Mouse (Mus musculus) forebrain, embryonic 15.5 days (tissue): ENCODE results near the gene Il6ra. TPM values are rescaled to one million over a fixed set of nuclear protein-coding genes. Genes with fewer than 3 reads are reported as not detected.

ENCODE experiments used
- ATAC-seq: fragments of 200-750 bp; cut with Nextera tagmentation; replicated peaks from 2 replicates; pipeline ENCODE4 v1.8.0; 2017; ENCODE audit warnings: mild to moderate bottlenecking, moderate TSS enrichment, moderate library complexity
- H3K27ac ChIP-seq: fragments of 300-500 bp; sonication (generic); replicated peaks from 2 replicates; pipeline ENCODE4 v1.5.1; 2015; ENCODE audit warnings: mild to moderate bottlenecking, inconsistent platforms
- H3K27me3 ChIP-seq: fragments of 300-500 bp; sonication (generic); 2 replicates; pipeline ENCODE4 v1.6.1; 2015; ENCODE audit warnings: inconsistent platforms
- H3K36me3 ChIP-seq: fragments of 300-500 bp; sonication (generic); 2 replicates; pipeline ENCODE4 v1.6.1; 2015; ENCODE audit warnings: mild to moderate bottlenecking, inconsistent platforms
- H3K4me1 ChIP-seq: fragments of 300-500 bp; sonication (generic); 2 replicates; pipeline ENCODE4 v1.6.1; 2015; ENCODE audit warnings: inconsistent platforms
- H3K4me2 ChIP-seq: fragments of 300-500 bp; sonication (generic); replicated peaks from 2 replicates; pipeline ENCODE4 v1.6.1; 2015; ENCODE audit warnings: mild to moderate bottlenecking, inconsistent platforms
- H3K4me3 ChIP-seq: fragments of 300-500 bp; sonication (generic); 2 replicates; pipeline ENCODE4 v1.5.1; 2015; ENCODE audit warnings: mild to moderate bottlenecking, inconsistent platforms
- H3K9ac ChIP-seq: fragments of 300-500 bp; sonication (generic); replicated peaks from 2 replicates; pipeline ENCODE4 v1.6.1; 2015; ENCODE audit warnings: mild to moderate bottlenecking, inconsistent platforms
- H3K9me3 ChIP-seq: fragments of 300-500 bp; sonication (generic); 2 replicates; pipeline ENCODE4 v1.6.1; 2016; ENCODE audit warnings: inconsistent platforms
- WGBS: fragments of 180-500 bp; shearing (Covaris S2); methylation state at CpG from one replicate; pipeline ENCODE4 v1.1.7; 2015; ENCODE audit warnings: mixed read lengths; 5-methylcytosine and 5-hydroxymethylcytosine counted together
- polyA plus RNA-seq: library from polyadenylated mRNA; unstranded; fragments of >200 nt; fragmentation: Nextera tagmentation; extraction: Ambion mirVana; gene quantifications from 2 replicates; pipeline ENCODE4 v1.2.1, GENCODE M21; 2015

Il6ra gene
- polyA plus RNA-seq, 1 experiment from 2014 or later = 0.73 TPM

DNA sequence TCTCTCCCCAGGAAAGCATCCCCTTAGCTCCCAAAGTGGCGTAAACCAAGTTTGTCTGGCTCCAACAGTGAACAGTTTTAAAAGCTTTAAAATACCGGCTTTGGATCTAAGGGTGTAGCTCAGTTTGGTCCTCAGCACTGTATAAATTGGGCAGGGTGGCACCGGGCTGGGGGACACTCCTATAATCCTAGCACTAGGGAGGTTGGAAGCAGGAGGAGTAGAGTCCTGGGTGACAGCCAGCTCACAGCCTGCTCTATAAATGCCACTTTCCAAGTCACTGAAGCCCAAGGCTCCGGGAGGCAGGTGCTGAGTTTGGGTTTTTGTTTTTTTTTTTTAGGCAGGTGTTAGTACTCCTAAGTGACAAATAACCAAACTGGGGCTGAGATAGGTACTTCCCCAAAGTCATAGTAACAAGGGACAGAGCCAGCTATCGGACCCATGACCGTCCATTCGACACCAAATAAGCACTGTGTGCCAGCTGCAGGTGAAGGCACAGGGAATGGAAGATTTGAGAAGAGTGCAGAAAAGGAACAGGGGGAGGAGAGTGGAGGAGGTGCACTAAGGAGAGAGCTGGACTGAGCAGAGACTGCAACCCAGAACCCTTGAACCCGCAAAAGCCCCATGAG lies 30.3 kb downstream of the Il6ra start:
- ATAC-seq = no peak
- Histone ChIP-seq H3K36me3 (no peaks in the 10 kb centered on the region), H3K9ac (no peak overlapping the region), H3K27me3 (no peaks in the 10 kb centered on the region), H3K27ac (no peak overlapping the region), H3K4me1 (no peaks in the 10 kb centered on the region), H3K9me3 (no peaks in the 10 kb centered on the region), H3K4me3 (no peak overlapping the region), H3K4me2 (no peak overlapping the region)
- 73% methylated on average over 8 of the region's 8 CpGs for WGBS

DNA sequence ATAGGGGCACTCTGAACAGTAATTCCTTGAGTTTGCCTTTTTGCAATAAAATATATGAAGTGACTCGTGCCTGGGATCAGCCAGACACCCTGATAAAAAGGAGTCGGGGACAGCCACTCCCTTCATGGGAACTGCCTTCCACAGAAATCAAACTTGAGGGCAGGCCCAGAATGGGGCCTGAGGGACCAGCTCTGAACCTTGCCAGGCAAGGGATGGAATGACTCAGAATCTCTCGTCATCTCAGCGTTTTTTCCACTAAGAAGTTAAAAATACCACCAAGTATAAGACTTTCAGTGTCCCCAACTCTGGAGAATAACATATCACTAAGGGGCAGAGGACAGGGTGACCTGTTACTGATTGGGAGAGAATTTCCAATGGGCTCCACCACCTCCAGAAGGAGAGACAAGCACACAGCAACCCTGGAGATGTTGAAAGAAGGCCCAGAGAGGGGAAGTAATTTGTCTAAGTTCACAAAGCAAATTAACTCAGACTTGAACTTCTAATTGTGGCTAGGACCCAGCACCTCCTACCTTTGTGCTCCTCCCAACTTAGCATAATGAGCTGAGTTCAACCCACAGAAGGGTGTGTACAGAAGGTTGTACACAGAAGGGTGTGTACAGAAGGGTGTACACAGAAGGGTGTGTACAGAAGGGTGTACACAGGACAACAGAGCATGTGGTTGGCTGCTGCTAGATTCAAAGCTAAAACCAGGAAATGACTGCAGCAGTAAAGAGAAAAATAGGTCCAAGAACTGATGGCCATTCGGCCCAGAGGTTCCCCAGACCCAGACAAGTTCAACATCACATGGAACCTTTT lies 32.8 kb downstream of the Il6ra start:
- Histone ChIP-seq H3K4me2 (no peak overlapping the region), H3K4me1 (no peaks in the 10 kb centered on the region), H3K9ac (no peak overlapping the region), H3K27me3 (no peaks in the 10 kb centered on the region), H3K9me3 (no peaks in the 10 kb centered on the region), H3K27ac (no peak overlapping the region), H3K36me3 (no peaks in the 10 kb centered on the region), H3K4me3 (no peak overlapping the region)
- 83% methylated on average over 5 of the region's 5 CpGs for WGBS
- ATAC-seq = no peak

DNA sequence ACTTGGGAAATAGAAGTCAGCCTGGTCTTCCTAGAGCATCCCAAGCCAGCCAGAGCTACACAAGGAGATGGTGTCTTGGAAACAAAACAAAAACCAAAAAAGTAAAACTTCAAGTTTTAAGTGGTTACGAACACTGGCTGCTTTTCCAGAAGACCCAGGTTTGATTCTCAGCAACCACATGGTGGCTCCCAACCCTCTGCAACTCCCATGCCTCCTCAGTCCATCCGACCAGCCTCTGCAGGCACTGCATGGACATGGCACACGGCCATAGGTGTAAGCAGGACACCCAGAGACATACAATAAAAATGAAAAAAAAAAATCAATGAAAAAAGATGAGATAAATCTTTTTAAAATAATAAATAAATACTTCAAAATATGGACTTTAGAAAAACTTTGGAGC lies 33.7 kb downstream of the Il6ra start:
- H3K36me3 ChIP-seq = no peaks in the 10 kb centered on the region
- H3K27me3 ChIP-seq = no peaks in the 10 kb centered on the region
- H3K4me3 ChIP-seq = no peak overlapping the region
- no peak overlapping the region for H3K4me2 ChIP-seq
- ATAC-seq = no peak
- no peak overlapping the region for H3K27ac ChIP-seq
- no peaks in the 10 kb centered on the region for H3K9me3 ChIP-seq
- H3K4me1 ChIP-seq = no peaks in the 10 kb centered on the region
- no peak overlapping the region for H3K9ac ChIP-seq
- 65% methylated on average over 3 of the region's 3 CpGs for WGBS

DNA sequence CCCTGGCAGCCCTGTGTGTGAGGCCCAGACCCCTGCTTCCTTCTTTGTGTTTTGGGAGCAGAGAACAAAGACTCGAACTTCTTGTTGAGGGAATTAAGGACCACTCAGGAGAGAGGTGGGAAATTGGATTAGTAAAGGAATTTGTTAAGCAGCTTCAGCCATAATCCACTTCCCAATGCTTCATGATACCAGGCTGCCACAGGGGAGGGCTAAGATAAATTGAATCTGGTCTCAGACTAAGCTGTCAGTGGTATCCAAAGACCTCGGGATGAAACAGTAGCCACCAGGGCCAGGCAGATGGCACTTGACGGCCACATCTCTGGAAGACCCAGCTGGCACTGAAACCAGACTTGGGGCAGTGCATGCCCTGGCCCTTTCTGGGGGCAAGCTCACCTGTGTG lies 34.5 kb downstream of the Il6ra start:
- Histone ChIP-seq H3K4me3 (no peak overlapping the region), H3K9ac (no peak overlapping the region), H3K4me2 (no peak overlapping the region), H3K27me3 (no peaks in the 10 kb centered on the region), H3K9me3 (no peaks in the 10 kb centered on the region), H3K27ac (no peak overlapping the region), H3K36me3 (no peaks in the 10 kb centered on the region), H3K4me1 (no peaks in the 10 kb centered on the region)
- ATAC-seq = no peak
- WGBS = 2% methylated on average over 3 of the region's 3 CpGs

DNA sequence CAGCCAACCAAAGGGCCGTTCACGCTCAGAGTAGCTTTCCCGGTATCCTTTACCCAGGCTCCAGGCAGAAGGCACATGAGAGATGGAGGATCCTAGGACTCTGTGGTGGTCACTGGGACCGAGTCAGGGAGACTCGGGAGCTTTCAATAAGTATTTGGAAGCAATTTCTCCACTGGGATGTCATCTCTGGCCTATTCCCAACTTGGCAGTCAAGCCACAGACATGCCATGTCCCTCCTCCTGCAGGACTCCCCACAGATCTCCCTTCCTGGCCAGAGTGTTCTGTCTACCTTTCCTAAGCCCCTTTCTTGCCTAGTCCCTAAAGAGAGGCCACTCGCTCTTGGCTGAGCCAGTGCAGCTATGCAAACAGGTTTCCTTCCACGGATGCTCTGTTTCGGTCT lies 35.9 kb downstream of the Il6ra start:
- Histone ChIP-seq H3K9me3 (no peaks in the 10 kb centered on the region), H3K4me1 (0 out of 2 replicates have a peak, but pooled peaks cover 5% of the 10 kb centered on the region), H3K4me2 (no peak overlapping the region), H3K9ac (no peak overlapping the region), H3K36me3 (no peaks in the 10 kb centered on the region), H3K27me3 (no peaks in the 10 kb centered on the region), H3K27ac (no peak overlapping the region), H3K4me3 (no peak overlapping the region)
- no peak for ATAC-seq
- 75% methylated on average over 8 of the region's 8 CpGs for WGBS

DNA sequence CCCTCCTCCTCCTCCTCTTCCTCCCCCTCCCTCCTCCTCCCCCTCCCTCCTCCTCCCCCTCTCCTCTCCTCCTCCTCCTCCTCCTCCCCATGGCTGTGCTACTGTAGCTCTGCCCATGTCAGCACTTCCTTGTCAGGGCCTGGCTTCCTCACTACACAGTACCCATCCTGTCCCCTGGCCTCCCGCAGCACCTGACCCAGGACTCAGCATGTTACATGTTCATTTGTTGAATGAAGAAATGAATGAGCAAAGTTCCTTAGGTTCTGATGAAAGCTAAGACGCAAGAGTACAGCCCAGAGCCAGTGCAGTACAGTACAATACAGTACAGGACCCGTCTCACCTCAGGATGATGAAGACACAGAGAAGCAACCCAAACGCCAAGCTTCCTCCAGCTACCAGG lies 36.5 kb downstream of the Il6ra start:
- Histone ChIP-seq H3K27ac (no peak overlapping the region), H3K27me3 (no peaks in the 10 kb centered on the region), H3K4me2 (no peak overlapping the region), H3K4me3 (no peak overlapping the region), H3K4me1 (0 out of 2 replicates have a peak, but pooled peaks cover 6% of the 10 kb centered on the region), H3K9me3 (no peaks in the 10 kb centered on the region), H3K9ac (no peak overlapping the region), H3K36me3 (no peaks in the 10 kb centered on the region)
- ATAC-seq = no peak
- WGBS = 74% methylated on average over 4 of the region's 4 CpGs

DNA sequence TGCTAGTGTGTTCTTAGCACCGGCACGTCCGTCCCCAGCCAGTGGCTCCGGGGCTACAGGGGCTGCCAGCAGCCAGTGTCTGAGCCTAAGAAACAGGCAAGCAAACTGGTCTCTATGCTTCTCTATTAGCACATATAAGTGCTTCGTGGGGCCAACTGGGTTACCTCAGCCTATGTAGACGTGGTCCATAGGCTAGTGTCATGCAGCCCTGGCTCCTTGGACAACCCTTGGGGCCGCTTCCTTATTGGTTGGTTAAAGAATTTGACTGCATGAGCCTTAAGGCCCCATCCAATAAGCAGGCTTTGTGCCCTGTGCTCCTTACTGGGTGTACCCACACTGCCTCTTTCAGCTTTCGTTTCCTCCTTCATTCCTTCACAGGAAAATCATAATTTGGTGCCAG lies 37.2 kb downstream of the Il6ra start:
- no peaks in the 10 kb centered on the region for H3K36me3 ChIP-seq
- H3K9ac ChIP-seq = no peak overlapping the region
- H3K4me2 ChIP-seq = no peak overlapping the region
- H3K4me3 ChIP-seq = no peak overlapping the region
- 0 out of 2 replicates have a peak, but pooled peaks cover 6% of the 10 kb centered on the region for H3K4me1 ChIP-seq
- H3K27me3 ChIP-seq = no peaks in the 10 kb centered on the region
- H3K9me3 ChIP-seq = no peaks in the 10 kb centered on the region
- no peak for ATAC-seq
- H3K27ac ChIP-seq = no peak overlapping the region
- WGBS = 77% methylated on average over 8 of the region's 8 CpGs

DNA sequence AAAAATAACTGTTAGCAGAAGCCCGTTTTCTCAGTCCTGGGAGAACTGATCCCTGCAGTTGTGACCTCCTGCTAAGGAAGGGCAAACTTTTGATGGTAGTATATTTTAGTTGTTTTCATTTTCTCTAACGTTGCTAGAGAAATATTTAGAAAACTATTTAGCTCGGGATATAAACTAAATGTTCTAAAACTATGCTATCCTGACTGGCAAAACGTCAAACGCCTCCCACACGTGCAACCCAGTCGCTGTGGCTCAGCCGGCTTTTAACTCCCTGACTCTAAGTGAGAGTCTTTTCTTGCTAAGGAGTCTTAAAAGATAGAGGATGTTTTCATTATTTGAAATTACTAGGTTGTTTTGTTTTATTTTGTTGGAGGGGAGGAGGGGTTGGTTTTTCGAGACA lies 38.0 kb downstream of the Il6ra start:
- Histone ChIP-seq H3K4me1 (0 out of 2 replicates have a peak, but pooled peaks cover 6% of the 10 kb centered on the region), H3K9ac (no peak overlapping the region), H3K9me3 (no peaks in the 10 kb centered on the region), H3K27me3 (no peaks in the 10 kb centered on the region), H3K4me3 (no peak overlapping the region), H3K36me3 (no peaks in the 10 kb centered on the region), H3K4me2 (no peak overlapping the region), H3K27ac (no peak overlapping the region)
- 88% methylated on average over 9 of the region's 9 CpGs for WGBS
- no peak for ATAC-seq

DNA sequence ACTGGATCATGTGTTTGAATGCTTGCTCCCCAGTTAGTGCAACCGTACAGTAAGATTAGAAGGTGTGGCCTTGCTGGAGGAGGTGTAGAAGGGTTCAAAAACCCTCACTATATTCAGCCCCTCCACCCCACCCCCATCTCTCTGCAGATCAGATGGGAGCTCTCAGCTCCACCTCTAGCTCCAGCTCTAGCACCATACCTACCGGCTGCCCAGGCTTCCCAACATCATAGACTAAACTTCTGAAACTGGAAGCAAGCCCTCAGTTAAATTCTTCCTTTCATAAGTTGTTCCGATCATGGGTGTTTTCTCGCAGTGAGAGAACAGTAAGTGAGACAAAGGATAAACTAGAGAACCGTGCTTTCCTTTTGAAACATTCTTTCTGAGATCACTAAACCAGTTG lies 38.9 kb downstream of the Il6ra start:
- Histone ChIP-seq H3K4me2 (no peak overlapping the region), H3K27me3 (no peaks in the 10 kb centered on the region), H3K9ac (no peak overlapping the region), H3K9me3 (no peaks in the 10 kb centered on the region), H3K27ac (no peak overlapping the region), H3K4me3 (no peak overlapping the region), H3K4me1 (peaks cover 7% of the 10 kb centered on the region; the same call in 1 of the 2 replicates), H3K36me3 (no peaks in the 10 kb centered on the region)
- WGBS = 90% methylated on average over 5 of the region's 5 CpGs
- ATAC-seq = no peak

DNA sequence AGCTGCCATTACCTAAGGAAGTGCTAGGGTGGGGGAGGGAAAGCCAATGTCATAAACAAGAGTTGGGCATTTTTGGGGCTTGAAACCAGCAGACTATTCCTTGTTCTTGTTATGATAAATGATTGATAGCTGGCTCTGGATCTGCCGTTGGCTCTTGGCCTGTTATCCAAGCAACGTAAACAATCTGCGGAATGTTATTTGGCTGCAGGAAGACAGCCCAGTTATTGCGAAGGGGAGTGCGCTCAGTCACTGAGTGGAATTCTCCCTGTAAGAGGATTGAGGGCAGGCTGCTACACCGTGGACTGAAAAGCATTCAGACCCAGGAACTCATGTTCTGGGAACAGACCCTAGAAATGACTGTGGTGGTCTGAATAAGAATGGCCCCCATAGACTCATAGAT lies 40.3 kb downstream of the Il6ra start:
- H3K36me3 ChIP-seq = no peaks in the 10 kb centered on the region
- no peak overlapping the region for H3K4me2 ChIP-seq
- WGBS = 72% methylated on average over 6 of the region's 6 CpGs
- no peak overlapping the region for H3K9ac ChIP-seq
- ATAC-seq = no peak
- no peaks in the 10 kb centered on the region for H3K9me3 ChIP-seq
- H3K4me3 ChIP-seq = no peak overlapping the region
- peaks cover 20% of the 10 kb centered on the region for H3K4me1 ChIP-seq
- H3K27me3 ChIP-seq = no peaks in the 10 kb centered on the region
- H3K27ac ChIP-seq = no peak overlapping the region

DNA sequence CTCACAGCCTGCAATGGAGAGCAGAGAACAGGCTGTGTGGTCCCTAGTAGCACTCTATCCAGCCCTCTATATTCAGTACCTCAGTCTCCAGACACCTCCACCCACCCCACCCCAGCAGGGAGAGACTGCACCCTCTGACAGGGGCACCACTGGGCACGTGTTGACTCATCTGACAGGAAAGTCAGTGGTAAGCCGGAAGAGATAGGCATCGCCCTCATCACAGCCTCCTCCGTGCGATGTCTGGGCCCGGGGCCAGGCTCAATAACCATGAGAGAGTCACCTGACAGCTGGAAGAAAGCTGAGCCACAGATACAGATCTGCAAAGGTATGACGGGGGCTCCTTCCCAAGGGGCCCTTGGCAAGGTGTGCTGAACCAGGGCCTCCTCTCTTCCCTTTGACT lies 40.8 kb downstream of the Il6ra start:
- no peak overlapping the region for H3K4me3 ChIP-seq
- WGBS = 80% methylated on average over 7 of the region's 7 CpGs
- ATAC-seq = no peak
- peaks cover 24% of the 10 kb centered on the region for H3K4me1 ChIP-seq
- H3K27me3 ChIP-seq = no peaks in the 10 kb centered on the region
- no peak overlapping the region for H3K4me2 ChIP-seq
- no peak overlapping the region for H3K27ac ChIP-seq
- H3K9ac ChIP-seq = no peak overlapping the region
- no peaks in the 10 kb centered on the region for H3K36me3 ChIP-seq
- H3K9me3 ChIP-seq = no peaks in the 10 kb centered on the region

DNA sequence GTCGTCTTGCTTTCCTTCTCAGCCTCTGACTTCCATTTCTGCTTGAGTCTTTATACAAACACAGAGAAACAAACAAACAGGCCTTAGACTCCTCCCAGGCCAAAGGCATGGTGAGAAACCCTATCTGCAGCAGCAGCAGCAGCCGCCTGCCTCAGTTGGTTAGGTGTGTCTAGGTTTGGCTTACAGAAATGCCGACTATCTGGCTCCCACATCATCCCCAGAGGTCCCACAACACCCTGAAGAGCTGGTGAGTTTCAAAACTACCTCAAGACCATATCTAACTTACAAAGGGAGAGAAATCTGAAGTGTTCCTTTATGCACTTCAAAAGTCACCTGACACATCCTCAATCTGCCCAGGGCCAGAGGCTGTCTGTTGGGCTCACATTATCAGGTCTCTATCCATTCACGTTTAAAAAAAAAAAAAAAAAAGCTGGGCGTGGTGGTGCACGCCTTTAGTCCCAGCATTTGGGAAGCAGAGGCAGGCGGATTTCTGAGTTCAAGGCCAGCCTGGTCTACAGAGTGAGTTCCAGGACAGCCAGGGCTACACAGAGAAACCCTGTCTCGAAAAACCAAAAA lies 41.6 kb downstream of the Il6ra start:
- H3K9ac ChIP-seq = no peak overlapping the region
- H3K4me1 ChIP-seq = peaks cover 27% of the 10 kb centered on the region
- H3K4me2 ChIP-seq = no peak overlapping the region
- H3K9me3 ChIP-seq = no peaks in the 10 kb centered on the region
- no peak overlapping the region for H3K4me3 ChIP-seq
- ATAC-seq = no peak
- H3K27ac ChIP-seq = no peak overlapping the region
- WGBS = 79% methylated on average over 8 of the region's 8 CpGs
- no peaks in the 10 kb centered on the region for H3K36me3 ChIP-seq
- no peaks in the 10 kb centered on the region for H3K27me3 ChIP-seq
